Mouse (Mus musculus) heart, embryonic 11.5 days (tissue): ENCODE data around the gene Colq. TPM values are rescaled to one million over a fixed set of nuclear protein-coding genes. Genes with fewer than 3 reads are reported as not detected.

Source experiments
- ATAC-seq: fragments of 200-750 bp; cut with Nextera tagmentation; replicated peaks from 2 replicates; pipeline ENCODE4 v1.8.0; 2017; ENCODE audit warnings: moderate library complexity; ENCODE audit not compliant: insufficient number of reproducible peaks, low FRiP score, low TSS enrichment
- H3K27ac ChIP-seq: fragments of 300-500 bp; sonication (generic); 2 replicates; pipeline ENCODE4 v1.5.1; 2014; ENCODE audit warnings: mild to moderate bottlenecking, low read depth, low read length
- H3K27me3 ChIP-seq: fragments of 300-500 bp; sonication (generic); 2 replicates; pipeline ENCODE4 v1.6.1; 2014; ENCODE audit warnings: mild to moderate bottlenecking, low read length, mixed read lengths; ENCODE audit not compliant: control insufficient read depth, insufficient read depth
- H3K36me3 ChIP-seq: fragments of 300-500 bp; sonication (generic); 2 replicates; pipeline ENCODE4 v1.6.1; 2014; ENCODE audit warnings: mild to moderate bottlenecking, low read length, moderate library complexity, mixed read lengths; ENCODE audit not compliant: control insufficient read depth, insufficient read depth
- H3K4me1 ChIP-seq: fragments of 300-500 bp; sonication (generic); 2 replicates; pipeline ENCODE4 v1.6.1; 2014; ENCODE audit warnings: low read length; ENCODE audit not compliant: control insufficient read depth, insufficient read depth
- H3K4me2 ChIP-seq: fragments of 300-500 bp; sonication (generic); 2 replicates; pipeline ENCODE4 v1.6.1; 2014; ENCODE audit warnings: mild to moderate bottlenecking, moderate library complexity
- H3K4me3 ChIP-seq: fragments of 300-500 bp; sonication (generic); 2 replicates; pipeline ENCODE4 v1.5.1; 2014; ENCODE audit warnings: low read depth, low read length
- H3K9ac ChIP-seq: fragments of 300-500 bp; sonication (generic); 2 replicates; pipeline ENCODE4 v1.6.1; 2014; ENCODE audit warnings: mild to moderate bottlenecking, low read depth, low read length, moderate library complexity
- H3K9me3 ChIP-seq: fragments of 300-500 bp; sonication (generic); replicated peaks from 2 replicates; pipeline ENCODE4 v1.6.1; 2016; ENCODE audit warnings: low read length; ENCODE audit not compliant: control insufficient read depth
- WGBS: fragments of 180-500 bp; shearing (Covaris S2); extraction: QIAGEN DNeasy Blood & Tissue Kit; methylation state at CpG from one replicate; pipeline ENCODE4 v1.1.7; 2014; ENCODE audit not compliant: insufficient replicate concordance; 5-methylcytosine and 5-hydroxymethylcytosine counted together
- polyA plus RNA-seq: library from polyadenylated mRNA; unstranded; fragments of >200 nt; fragmentation: Nextera tagmentation; extraction: Ambion mirVana; gene quantifications from 2 replicates; pipeline ENCODE4 v1.2.1, GENCODE M21; 2014

Colq gene
- polyA plus RNA-seq, 1 experiment from 2014 or later = 4.7 TPM

- Histone ChIP-seq H3K27ac (no peak overlapping the region), H3K4me3 (no peak overlapping the region), H3K36me3 (no peaks in the 10 kb centered on the region), H3K27me3 (peaks cover 4% of the 10 kb centered on the region; the same call in 1 of the 2 replicates), H3K4me2 (no peak overlapping the region), H3K4me1 (peaks cover 24% of the 10 kb centered on the region), H3K9ac (no peak overlapping the region), H3K9me3 (no peaks in the 10 kb centered on the region)
- 80% methylated on average over 9 of the region's 9 CpGs for WGBS
- no peak for ATAC-seq
These were observed 34.5 kb downstream of the Colq start for GRCm38 (mm10) chr14:31556526-31557260.

GRCm38 (mm10) chr14:31555963-31556434 is 35.1 kb downstream of the Colq start:
- Histone ChIP-seq H3K27ac (no peak overlapping the region), H3K4me3 (no peak overlapping the region), H3K27me3 (peaks cover 4% of the 10 kb centered on the region; the same call in 1 of the 2 replicates), H3K4me2 (no peak overlapping the region), H3K4me1 (peaks cover 17% of the 10 kb centered on the region), H3K36me3 (no peaks in the 10 kb centered on the region), H3K9ac (no peak overlapping the region), H3K9me3 (no peaks in the 10 kb centered on the region)
- no peak for ATAC-seq
- WGBS = 53% methylated on average over 14 of the region's 14 CpGs

GRCm38 (mm10) chr14:31555021-31555420 is 36.1 kb downstream of the Colq start:
- ATAC-seq = no peak
- H3K9ac ChIP-seq = no peak overlapping the region
- no peak overlapping the region for H3K4me2 ChIP-seq
- H3K9me3 ChIP-seq = no peaks in the 10 kb centered on the region
- peaks cover 4% of the 10 kb centered on the region; the same call in 1 of the 2 replicates for H3K27me3 ChIP-seq
- no peaks in the 10 kb centered on the region for H3K36me3 ChIP-seq
- H3K4me3 ChIP-seq = no peak overlapping the region
- peaks cover 11% of the 10 kb centered on the region for H3K4me1 ChIP-seq
- no peak overlapping the region for H3K27ac ChIP-seq
- 84% methylated on average over 7 of the region's 7 CpGs for WGBS

GRCm38 (mm10) chr14:31543885-31544442 is 47.2 kb downstream of the Colq start:
- Histone ChIP-seq H3K4me1 (0 out of 2 replicates have a peak, but pooled peaks cover 2% of the 10 kb centered on the region), H3K27me3 (no peaks in the 10 kb centered on the region), H3K4me2 (no peak overlapping the region), H3K27ac (no peak overlapping the region), H3K36me3 (no peaks in the 10 kb centered on the region), H3K4me3 (no peak overlapping the region), H3K9me3 (no peaks in the 10 kb centered on the region), H3K9ac (no peak overlapping the region)
- WGBS = 73% methylated on average over 11 of the region's 11 CpGs
- no peak for ATAC-seq

GRCm38 (mm10) chr14:31537298-31537697 is 53.8 kb downstream of the Colq start:
- Histone ChIP-seq H3K9ac (no peak overlapping the region), H3K36me3 (no peaks in the 10 kb centered on the region), H3K4me1 (peaks cover 2% of the 10 kb centered on the region; the same call in 1 of the 2 replicates), H3K9me3 (no peaks in the 10 kb centered on the region), H3K27ac (no peak overlapping the region), H3K4me3 (no peak overlapping the region), H3K4me2 (no peak overlapping the region), H3K27me3 (no peaks in the 10 kb centered on the region)
- WGBS = 69% methylated on average over 6 of the region's 6 CpGs
- no peak for ATAC-seq

GRCm38 (mm10) chr14:31532656-31533055 is 58.5 kb downstream of the Colq start:
- Histone ChIP-seq H3K27me3 (no peaks in the 10 kb centered on the region), H3K4me2 (no peak overlapping the region), H3K4me1 (no peaks in the 10 kb centered on the region; the same call in 1 of the 2 replicates), H3K9ac (no peak overlapping the region), H3K9me3 (no peaks in the 10 kb centered on the region), H3K36me3 (no peaks in the 10 kb centered on the region), H3K4me3 (no peak overlapping the region), H3K27ac (no peak overlapping the region)
- WGBS = 67% methylated on average over 3 of the region's 3 CpGs
- no peak for ATAC-seq

GRCm38 (mm10) chr14:31531506-31532148 is 59.5 kb downstream of the Colq start:
- Histone ChIP-seq H3K27me3 (no peaks in the 10 kb centered on the region), H3K4me3 (no peak overlapping the region), H3K4me2 (no peak overlapping the region), H3K9ac (no peak overlapping the region), H3K4me1 (no peaks in the 10 kb centered on the region; the same call in 1 of the 2 replicates), H3K9me3 (no peaks in the 10 kb centered on the region), H3K36me3 (no peaks in the 10 kb centered on the region), H3K27ac (no peak overlapping the region)
- WGBS = 57% methylated on average over 12 of the region's 12 CpGs
- ATAC-seq = no peak

- no peaks in the 10 kb centered on the region; the same call in 1 of the 2 replicates for H3K4me1 ChIP-seq
- no peaks in the 10 kb centered on the region for H3K36me3 ChIP-seq
- no peak overlapping the region for H3K4me3 ChIP-seq
- H3K27me3 ChIP-seq = no peaks in the 10 kb centered on the region
- no peak overlapping the region for H3K27ac ChIP-seq
- H3K9me3 ChIP-seq = no peaks in the 10 kb centered on the region
- 78% methylated on average over 4 of the region's 4 CpGs for WGBS
- no peak overlapping the region for H3K9ac ChIP-seq
- H3K4me2 ChIP-seq = no peak overlapping the region
- no peak for ATAC-seq
These were observed 60.3 kb downstream of the Colq start for GRCm38 (mm10) chr14:31530847-31531246.
